Comparison of ENCODE assay signal across 8 mouse cellular contexts in the genomic region with DNA sequence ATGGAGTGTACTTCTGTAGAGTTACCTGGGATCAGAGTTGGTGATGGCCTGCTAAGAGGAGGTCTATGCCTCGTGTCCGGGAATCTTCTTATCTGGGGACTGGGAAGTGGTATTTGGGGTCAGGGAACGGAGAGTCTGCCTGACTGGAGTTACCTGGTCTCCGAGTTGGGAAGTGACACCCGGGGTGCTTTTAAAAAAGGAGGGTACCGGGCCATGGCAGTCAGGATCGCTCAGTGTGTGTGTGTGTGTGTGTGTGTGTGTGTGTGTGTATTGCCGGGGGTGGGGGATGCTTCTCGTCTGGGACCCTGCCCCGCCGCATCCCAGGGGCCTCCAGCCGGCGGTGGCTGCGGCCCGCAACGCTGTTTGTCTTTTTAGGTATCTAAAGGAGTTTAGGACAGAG. TPM values are rescaled to one million over a fixed set of nuclear protein-coding genes. Genes with fewer than 3 reads are reported as not detected.
DNase-seq lines count a peak whose midpoint lies in the region; ATAC-seq and TF ChIP-seq lines count a peak whose summit lies in the region.

No protein-coding gene starts in this region.

- peak; percentile 16 for DNase-seq in adrenal gland, postnatal 14 days
- no peak for DNase-seq in adrenal gland, adult (ENCODE audit: inconsistent age in 2 of 2, low spot score in 1 of 2)
- DNase-seq in testis, postnatal 10 days (ENCODE audit: low spot score) = no peak
- DNase-seq in thymus, postnatal 4 days = peak; percentile 34
- no peak for DNase-seq in spleen, postnatal 36 days (ENCODE audit: low spot score in 2 of 2)
- DNase-seq in adrenal gland, adult 8-10 months = no peak

- peak overlapping the region; percentile 79 for H3K4me2 ChIP-seq in limb, embryonic 15.5 days

- H3K27me3 ChIP-seq in testis, adult 2 months (ENCODE audit: control insufficient read depth, insufficient read depth, low read length) = no peaks in the 10 kb centered on the region
- H3K27me3 ChIP-seq in limb, embryonic 15.5 days = no peaks in the 10 kb centered on the region

- H3K9ac ChIP-seq in limb, embryonic 15.5 days = peak overlapping the region; percentile 94

- no peaks in the 10 kb centered on the region for H3K9me3 ChIP-seq in limb, embryonic 15.5 days

- ATAC-seq in limb, embryonic 15.5 days (ENCODE audit: insufficient number of reproducible peaks, low FRiP score, low TSS enrichment, low read depth) = no peak

- H3K4me1 ChIP-seq in testis, adult 2 months (ENCODE audit: control insufficient read depth, insufficient read depth, low read length) = peaks cover 15% of the 10 kb centered on the region
- H3K4me1 ChIP-seq in limb, embryonic 15.5 days = peaks cover 26% of the 10 kb centered on the region

- 2% methylated on average over 15 of the region's 16 CpGs for whole genome bisulfite sequencing in limb, embryonic 15.5 days

- TF ChIP-seq CTCF in testis, adult 2 months (IDR thresholded peaks at IDR 0.05; ENCODE audit: control insufficient read depth, insufficient read depth, insufficient replicate concordance, low read depth, low read length) = no peak

- H3K4me3 ChIP-seq in testis, adult 2 months (ENCODE audit: control insufficient read depth, low read depth, low read length) = peak overlapping the region; percentile 88
- peak overlapping the region; percentile 91 for H3K4me3 ChIP-seq in limb, embryonic 15.5 days

- H3K36me3 ChIP-seq in testis, adult 2 months (ENCODE audit: control insufficient read depth, insufficient read depth, low read length) = no peaks in the 10 kb centered on the region
- peaks cover 31% of the 10 kb centered on the region for H3K36me3 ChIP-seq in limb, embryonic 15.5 days

- TF ChIP-seq POLR2A in testis, adult 2 months (IDR thresholded peaks at IDR 0.05; ENCODE audit: control insufficient read depth, low read depth, low read length) = no peak

- H3K27ac ChIP-seq in testis, adult 2 months (ENCODE audit: control insufficient read depth, insufficient read depth, low read depth, low read length) = no peak overlapping the region
- H3K27ac ChIP-seq in limb, embryonic 15.5 days = no peak overlapping the region

RNA-seq across cellular contexts. Expression of a gene that starts 0.9 kb away (rescaled TPM):
- total RNA-seq in adrenal gland, postnatal 14 days (2021) = 15.9 and 17.8 TPM in 2 replicates
- polyA plus RNA-seq in testis, adult 2 months (2012; rRNA removed) = 11.2 and 11.7 TPM in 2 replicates
- polyA plus RNA-seq in limb, embryonic 15.5 days (2015; fragmentation: Nextera tagmentation; extraction: Ambion mirVana) = 9.1 and 9.9 TPM in 2 replicates
- 10 to 100 TPM; 18.4 to 36.4 (median 26.2) TPM for total RNA-seq in adrenal gland, adult 8-10 months (2022)

RNA-seq across cellular contexts. Expression of a gene that starts 4.7 kb away (rescaled TPM):
- 20.2 and 21.2 TPM in 2 replicates for total RNA-seq in adrenal gland, postnatal 14 days (2021)
- 4.6 and 5.0 TPM in 2 replicates for polyA plus RNA-seq in testis, adult 2 months (2012; rRNA removed)
- 31.4 and 33.6 TPM in 2 replicates for polyA plus RNA-seq in limb, embryonic 15.5 days (2015; fragmentation: Nextera tagmentation; extraction: Ambion mirVana)
- total RNA-seq in adrenal gland, adult 8-10 months (2022) = 10 to 100 TPM; 18.4 to 21.7 (median 20.9) TPM

RNA-seq across cellular contexts. Expression of a gene that starts 13.8 kb away (rescaled TPM):
- total RNA-seq in adrenal gland, postnatal 14 days (2021) = 0.37 TPM in 1 of 2 replicates, not detected in the other
- polyA plus RNA-seq in testis, adult 2 months (2012; rRNA removed) = 0.36 and 0.83 TPM in 2 replicates
- polyA plus RNA-seq in limb, embryonic 15.5 days (2015; fragmentation: Nextera tagmentation; extraction: Ambion mirVana) = not detected in 2 replicates
- under 1 TPM in 3 of 4 experiments, not detected in 1; 0.40 to 0.67 (median 0.42) TPM for total RNA-seq in adrenal gland, adult 8-10 months (2022)

RNA-seq across cellular contexts. Expression of a gene that starts 26.8 kb away (rescaled TPM):
- 0.15 TPM in 1 of 2 replicates, not detected in the other for total RNA-seq in adrenal gland, postnatal 14 days (2021)
- 22.6 and 23.5 TPM in 2 replicates for polyA plus RNA-seq in testis, adult 2 months (2012; rRNA removed)
- 0.08 TPM in 1 of 2 replicates, not detected in the other for polyA plus RNA-seq in limb, embryonic 15.5 days (2015; fragmentation: Nextera tagmentation; extraction: Ambion mirVana)
- under 1 TPM in 3 of 4 experiments, not detected in 1; 0.09 to 0.34 (median 0.19) TPM for total RNA-seq in adrenal gland, adult 8-10 months (2022)

RNA-seq across cellular contexts. Expression of a gene that starts 50.8 kb away (rescaled TPM):
- 34.3 and 35.7 TPM in 2 replicates for total RNA-seq in adrenal gland, postnatal 14 days (2021)
- 20.2 and 24.5 TPM in 2 replicates for polyA plus RNA-seq in testis, adult 2 months (2012; rRNA removed)
- 34.9 and 41.6 TPM in 2 replicates for polyA plus RNA-seq in limb, embryonic 15.5 days (2015; fragmentation: Nextera tagmentation; extraction: Ambion mirVana)
- total RNA-seq in adrenal gland, adult 8-10 months (2022) = 10 to 100 TPM; 48.9 to 57.3 (median 52.2) TPM

Comparison
In these comparisons a context has a peak if more than half of its experiments do, and no peak if none do; other contexts are left out.
1. DNase-seq: peak in adrenal gland, postnatal 14 days (single experiment) and thymus, postnatal 4 days (single experiment); none in adrenal gland, adult (0 of 2), testis, postnatal 10 days (single experiment), spleen, postnatal 36 days (0 of 2) and adrenal gland, adult 8-10 months (single experiment).